Mouse (Mus musculus) cerebellum, adult (tissue): ENCODE data around the gene Gmeb1.

Experiments used
- ATAC-seq: cut with Nextera tagmentation; 2 replicates; pipeline ENCODE4 v1.9.2; 2017; ENCODE audit warnings: mild to moderate bottlenecking, moderate library complexity, mixed read lengths; ENCODE audit not compliant: insufficient number of reproducible peaks, low FRiP score, low TSS enrichment

Gene Gmeb1

GRCm38 (mm10) chr4:132178630-132179059, 82.8 kb downstream of the Gmeb1 start:
- ATAC-seq = peak; percentile 64; the same call in 1 of the 2 replicates

- ATAC-seq = no peak
Measured at GRCm38 (mm10) chr4:132176474-132176873, 84.9 kb downstream of the Gmeb1 start.
